Mouse (Mus musculus): ENCODE results near the gene Szrd1.

GRCm38 (mm10) chr4:141183932-141184331 lies 44.4 kb upstream of the Szrd1 start:
- TF ChIP-seq CTCF (conservative IDR thresholded peaks at IDR 0.05; ENCODE audit: low read length) (no peak), NANOG (IDR thresholded peaks at IDR 0.05; ENCODE audit: borderline replicate concordance, low read length) (no peak)

All from E14TG2a.4 (cell line).